Mouse (Mus musculus) cerebellum, postnatal 14 days (tissue): Measurements from ENCODE around the gene Pde4a.

ENCODE experiments used
- DNase-seq, 2 experiments: peaks; one replicate each; pipeline ENCODE4 v3.0.0; 2021; ENCODE audit warnings: mixed read lengths in 2 of 2

The Pde4a gene

GRCm38 (mm10) chr9:21149077-21149653 lies 16.3 kb upstream of the Pde4a start:
- DNase-seq = no peak

GRCm38 (mm10) chr9:21149654-21150419 lies 15.7 kb upstream of the Pde4a start, which contains the start of gene Cdc37:
TSS of gene Cdc37 (minus strand) at chr9:21149982.
- peak; percentile 95 to 96 for DNase-seq

GRCm38 (mm10) chr9:21152715-21153114 lies 12.8 kb upstream of the Pde4a start:
- DNase-seq = peak; percentile 64 to 75

GRCm38 (mm10) chr9:21153331-21153730 lies 12.2 kb upstream of the Pde4a start:
- DNase-seq = no peak

- no peak for DNase-seq
Observed at GRCm38 (mm10) chr9:21153833-21154232, 11.7 kb upstream of the Pde4a start.

- no peak for DNase-seq
Observed at GRCm38 (mm10) chr9:21154787-21155186, 10.7 kb upstream of the Pde4a start.

GRCm38 (mm10) chr9:21161209-21161909 lies 4.2 kb upstream of the Pde4a start:
- peak; percentile 94 to 97 for DNase-seq

- peak in 1 of 2 experiments; percentile 70 for DNase-seq
Observed at GRCm38 (mm10) chr9:21163086-21164050, 2.1 kb upstream of the Pde4a start.

GRCm38 (mm10) chr9:21164072-21164471 lies 1.4 kb upstream of the Pde4a start:
- DNase-seq = no peak

- DNase-seq = peak; percentile 56 to 81
Observed at GRCm38 (mm10) chr9:21165952-21166451, 488 bp downstream of the Pde4a start.

GRCm38 (mm10) chr9:21166516-21166915 lies 1.0 kb downstream of the Pde4a start:
- peak in 1 of 2 experiments; percentile 49 for DNase-seq

GRCm38 (mm10) chr9:21167140-21168097 lies 1.9 kb downstream of the Pde4a start:
- no peak for DNase-seq

GRCm38 (mm10) chr9:21168161-21169123 lies 2.9 kb downstream of the Pde4a start:
- peak; percentile 83 to 88 for DNase-seq

GRCm38 (mm10) chr9:21169157-21169556 lies 3.6 kb downstream of the Pde4a start:
- no peak for DNase-seq

- DNase-seq = no peak
Observed at GRCm38 (mm10) chr9:21172364-21172763, 6.8 kb downstream of the Pde4a start.

GRCm38 (mm10) chr9:21180402-21180801 lies 14.9 kb downstream of the Pde4a start:
- DNase-seq = no peak

GRCm38 (mm10) chr9:21180841-21181240 lies 15.3 kb downstream of the Pde4a start:
- no peak for DNase-seq

- no peak for DNase-seq
Observed at GRCm38 (mm10) chr9:21181421-21182220, 16.1 kb downstream of the Pde4a start.

- DNase-seq = no peak
Observed at GRCm38 (mm10) chr9:21183421-21183820, 17.9 kb downstream of the Pde4a start.
